Mouse (Mus musculus): ENCODE data around the gene Fgfr2.
"Not testable (repeated sequence)": the region's sequence is repeated elsewhere in the genome, so short reads cannot be mapped to it uniquely, and the experiment has no call there.

Fgfr2 gene

GRCm38 (mm10) chr7:130177009-130177408, 2946.1 kb downstream of the Fgfr2 start:
- no peak for DNase-seq (ENCODE audit: low read depth)

GRCm38 (mm10) chr7:130174525-130174924, 2948.6 kb downstream of the Fgfr2 start:
- peak; percentile 43 for DNase-seq (ENCODE audit: low read depth)

- peak; percentile 76 for DNase-seq (ENCODE audit: low read depth)
These were observed 2949.2 kb downstream of the Fgfr2 start for GRCm38 (mm10) chr7:130173914-130174313.

GRCm38 (mm10) chr7:130170144-130170543, 2953.0 kb downstream of the Fgfr2 start:
- DNase-seq (ENCODE audit: low read depth): no peak

GRCm38 (mm10) chr7:130168296-130168695, 2954.9 kb downstream of the Fgfr2 start:
- DNase-seq (ENCODE audit: low read depth): no peak

- peak; percentile 50 for DNase-seq (ENCODE audit: low read depth)
These were observed 2955.9 kb downstream of the Fgfr2 start for GRCm38 (mm10) chr7:130167261-130167660.

- DNase-seq (ENCODE audit: low read depth): no peak
These were observed 2957.0 kb downstream of the Fgfr2 start for GRCm38 (mm10) chr7:130166190-130166589.

GRCm38 (mm10) chr7:130165408-130165807, 2957.7 kb downstream of the Fgfr2 start:
- no peak for DNase-seq (ENCODE audit: low read depth)

- DNase-seq (ENCODE audit: low read depth): no peak
These were observed 2960.4 kb downstream of the Fgfr2 start for GRCm38 (mm10) chr7:130162718-130163117.

GRCm38 (mm10) chr7:130161581-130161980, 2961.6 kb downstream of the Fgfr2 start:
- no peak for DNase-seq (ENCODE audit: low read depth)

GRCm38 (mm10) chr7:130158845-130159244, 2964.3 kb downstream of the Fgfr2 start:
- DNase-seq (ENCODE audit: low read depth): no peak

- no peak for DNase-seq (ENCODE audit: low read depth)
These were observed 2969.7 kb downstream of the Fgfr2 start for GRCm38 (mm10) chr7:130153363-130153969.

- DNase-seq (ENCODE audit: low read depth): no peak
These were observed 2974.2 kb downstream of the Fgfr2 start for GRCm38 (mm10) chr7:130148906-130149305.

- DNase-seq (ENCODE audit: low read depth): no peak
These were observed 2975.9 kb downstream of the Fgfr2 start for GRCm38 (mm10) chr7:130147230-130147629.

GRCm38 (mm10) chr7:130145211-130145610, 2977.9 kb downstream of the Fgfr2 start:
- DNase-seq (ENCODE audit: low read depth): no peak

GRCm38 (mm10) chr7:130143371-130143770, 2979.8 kb downstream of the Fgfr2 start:
- peak; percentile 95 for DNase-seq (ENCODE audit: low read depth)

GRCm38 (mm10) chr7:130141088-130141873, 2981.9 kb downstream of the Fgfr2 start:
- peak; percentile 41 for DNase-seq (ENCODE audit: low read depth)

- DNase-seq (ENCODE audit: low read depth): no peak
These were observed 2988.2 kb downstream of the Fgfr2 start for GRCm38 (mm10) chr7:130134924-130135365.

GRCm38 (mm10) chr7:130134428-130134827, 2988.7 kb downstream of the Fgfr2 start:
- DNase-seq (ENCODE audit: low read depth): not testable (repeated sequence)

GRCm38 (mm10) chr7:130130226-130130625, 2992.9 kb downstream of the Fgfr2 start:
- no peak for DNase-seq (ENCODE audit: low read depth)

GRCm38 (mm10) chr7:130129359-130129960, 2993.7 kb downstream of the Fgfr2 start:
- DNase-seq (ENCODE audit: low read depth): peak; percentile 77

GRCm38 (mm10) chr7:130121507-130121906, 3001.6 kb downstream of the Fgfr2 start:
- DNase-seq (ENCODE audit: low read depth): no peak

GRCm38 (mm10) chr7:130119466-130119865, 3003.7 kb downstream of the Fgfr2 start:
- DNase-seq (ENCODE audit: low read depth): no peak

All from NIH3T3 (cell line).